Mouse (Mus musculus): ENCODE measurements around the gene Mrtfb. TPM values are rescaled to one million over a fixed set of nuclear protein-coding genes. Genes with fewer than 3 reads are reported as not detected.

Gene Mrtfb
- polyA plus RNA-seq, 1 experiment from 2014 or later, result 19.8 TPM

GRCm38 (mm10) chr16:13360835-13361234 lies 104.6 kb downstream of the Mrtfb start:
- peaks cover 6% of the 10 kb centered on the region; the same call in 1 of the 2 replicates for H3K4me1 ChIP-seq (replicated peaks; ENCODE audit: insufficient read depth, low read length)
- 79% methylated on average over 5 of the region's 5 CpGs for WGBS
- ATAC-seq (replicated peaks; ENCODE audit: low FRiP score, low read depth) (no peak), DNase-seq (ENCODE audit: low spot score) (no peak)
- no peak overlapping the region for H3K9ac ChIP-seq (ENCODE audit: low read depth, low read length)
- no peaks in the 10 kb centered on the region for H3K27me3 ChIP-seq (ENCODE audit: insufficient read depth, low read length)
- H3K4me2 ChIP-seq (ENCODE audit: low read length), result no peak overlapping the region
- no peak for TF ChIP-seq CTCF (IDR thresholded peaks at IDR 0.05; ENCODE audit: low read depth)
- no peak overlapping the region for H3K4me3 ChIP-seq (replicated peaks; ENCODE audit: low read depth, low read length)
- H3K9me3 ChIP-seq (replicated peaks; ENCODE audit: low read length), result no peaks in the 10 kb centered on the region
- no peak overlapping the region for H3K27ac ChIP-seq
- no peaks in the 10 kb centered on the region for H3K36me3 ChIP-seq (ENCODE audit: insufficient read depth, low read length)

DNA sequence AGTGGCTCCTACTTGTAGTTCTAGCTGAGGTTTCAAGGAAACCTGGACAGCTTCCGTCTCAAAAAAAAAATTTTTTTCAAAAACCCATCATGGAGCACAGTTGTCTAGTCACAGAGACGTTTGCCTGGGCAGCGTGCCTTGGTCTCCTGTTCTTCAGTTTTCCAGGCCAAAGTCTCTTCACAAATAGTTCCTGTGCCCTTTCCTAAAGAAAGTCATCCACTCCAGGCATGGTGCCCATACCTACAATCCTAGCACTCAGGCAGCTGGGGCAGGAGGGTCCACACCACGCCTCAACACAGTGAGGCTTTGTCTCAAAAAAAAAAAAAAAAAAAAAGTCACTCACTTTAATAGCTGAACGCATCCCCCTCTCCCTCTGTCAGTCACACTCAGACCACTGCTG lies 106.9 kb downstream of the Mrtfb start:
- H3K9ac ChIP-seq (ENCODE audit: low read depth, low read length), result no peak overlapping the region
- H3K27me3 ChIP-seq (ENCODE audit: insufficient read depth, low read length), result no peaks in the 10 kb centered on the region
- no peak overlapping the region for H3K4me2 ChIP-seq (ENCODE audit: low read length)
- H3K4me3 ChIP-seq (replicated peaks; ENCODE audit: low read depth, low read length), result no peak overlapping the region
- no peak overlapping the region for H3K27ac ChIP-seq
- 72% methylated on average over 5 of the region's 5 CpGs for WGBS
- DNase-seq (ENCODE audit: low spot score), result no peak
- H3K9me3 ChIP-seq (replicated peaks; ENCODE audit: low read length), result no peaks in the 10 kb centered on the region
- no peaks in the 10 kb centered on the region for H3K36me3 ChIP-seq (ENCODE audit: insufficient read depth, low read length)
- H3K4me1 ChIP-seq (replicated peaks; ENCODE audit: insufficient read depth, low read length), result peaks cover 15% of the 10 kb centered on the region; the same call in 1 of the 2 replicates
- no peak for ATAC-seq (replicated peaks; ENCODE audit: low FRiP score, low read depth)
- TF ChIP-seq CTCF (IDR thresholded peaks at IDR 0.05; ENCODE audit: low read depth), result no peak

DNA sequence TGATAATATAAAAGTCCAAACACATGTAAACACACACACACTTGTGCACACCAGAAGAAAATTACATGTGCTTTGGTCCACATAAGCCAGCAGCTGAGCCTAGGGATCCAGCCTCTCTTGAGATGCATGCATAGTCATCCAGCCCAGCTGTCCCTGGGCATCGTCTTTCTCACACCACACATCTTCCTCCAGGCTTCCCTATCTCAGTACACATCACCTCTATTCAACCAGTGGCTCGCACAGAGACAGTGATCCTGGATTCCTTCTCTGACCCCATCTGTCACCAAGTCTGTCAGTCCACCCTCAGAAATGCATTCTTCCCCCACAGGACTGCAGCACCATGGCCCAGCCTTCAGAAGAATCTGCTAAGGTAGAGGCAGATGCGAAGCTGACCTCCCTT lies 107.9 kb downstream of the Mrtfb start:
- Histone ChIP-seq H3K9ac (ENCODE audit: low read depth, low read length) (no peak overlapping the region), H3K4me1 (replicated peaks; ENCODE audit: insufficient read depth, low read length) (0 out of 2 replicates have a peak, but pooled peaks cover 9% of the 10 kb centered on the region), H3K27me3 (ENCODE audit: insufficient read depth, low read length) (no peaks in the 10 kb centered on the region), H3K9me3 (replicated peaks; ENCODE audit: low read length) (no peaks in the 10 kb centered on the region), H3K27ac (no peak overlapping the region), H3K4me2 (ENCODE audit: low read length) (no peak overlapping the region), H3K36me3 (ENCODE audit: insufficient read depth, low read length) (no peaks in the 10 kb centered on the region), H3K4me3 (replicated peaks; ENCODE audit: low read depth, low read length) (no peak overlapping the region)
- DNase-seq (ENCODE audit: low spot score) (no peak), ATAC-seq (replicated peaks; ENCODE audit: low FRiP score, low read depth) (no peak)
- 57% methylated on average over 3 of the region's 3 CpGs for WGBS
- TF ChIP-seq CTCF (IDR thresholded peaks at IDR 0.05; ENCODE audit: low read depth), result no peak

- WGBS, result 36% methylated on average over 1 of the region's 1 CpGs
- TF ChIP-seq CTCF (IDR thresholded peaks at IDR 0.05; ENCODE audit: low read depth), result no peak
- H3K36me3 ChIP-seq (ENCODE audit: insufficient read depth, low read length), result no peaks in the 10 kb centered on the region
- H3K9ac ChIP-seq (ENCODE audit: low read depth, low read length), result no peak overlapping the region
- no peaks in the 10 kb centered on the region for H3K9me3 ChIP-seq (replicated peaks; ENCODE audit: low read length)
- H3K27ac ChIP-seq, result peak overlapping the region; percentile 13; the same call in 1 of the 2 replicates
- H3K27me3 ChIP-seq (ENCODE audit: insufficient read depth, low read length), result no peaks in the 10 kb centered on the region
- H3K4me3 ChIP-seq (replicated peaks; ENCODE audit: low read depth, low read length), result no peak overlapping the region
- 0 out of 2 replicates have a peak, but pooled peaks cover 9% of the 10 kb centered on the region for H3K4me1 ChIP-seq (replicated peaks; ENCODE audit: insufficient read depth, low read length)
- no peak overlapping the region for H3K4me2 ChIP-seq (ENCODE audit: low read length)
- ATAC-seq (replicated peaks; ENCODE audit: low FRiP score, low read depth) (no peak), DNase-seq (ENCODE audit: low spot score) (no peak)
Measured at GRCm38 (mm10) chr16:13366256-13366655, 110.0 kb downstream of the Mrtfb start.

DNA sequence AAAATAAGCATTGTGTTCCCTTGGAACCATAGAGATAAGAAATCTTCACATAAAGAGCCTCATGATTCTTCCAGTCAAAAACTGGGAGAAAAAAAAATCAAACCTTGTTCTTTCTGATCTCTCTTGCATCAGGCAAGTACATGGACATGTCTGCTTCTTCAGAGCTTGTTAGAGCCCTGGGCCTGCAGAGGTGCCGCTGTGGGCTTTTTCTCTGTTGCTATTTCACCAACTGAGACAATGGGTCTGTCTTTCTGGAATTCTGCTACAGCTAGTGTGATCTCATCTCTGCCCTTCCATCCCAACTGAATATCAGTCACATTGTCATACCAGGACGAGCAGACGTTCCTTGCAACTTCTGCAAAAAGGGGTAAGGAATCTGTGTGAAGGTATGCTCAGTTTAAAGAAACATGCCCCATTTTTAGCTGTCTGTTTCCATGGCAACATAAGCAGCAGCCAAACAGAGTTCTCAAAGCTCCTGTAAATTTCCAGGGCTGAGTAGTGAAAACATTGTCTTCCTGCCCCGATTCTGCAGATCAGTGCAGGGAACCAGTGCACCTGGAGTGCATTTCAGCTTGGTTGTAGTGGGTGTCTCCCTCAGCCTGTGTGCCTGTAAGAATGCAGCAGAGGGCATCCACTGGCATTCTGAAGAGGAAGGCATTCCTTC lies 110.7 kb downstream of the Mrtfb start:
- H3K4me1 ChIP-seq (replicated peaks; ENCODE audit: insufficient read depth, low read length), result 0 out of 2 replicates have a peak, but pooled peaks cover 9% of the 10 kb centered on the region
- WGBS, result 28% methylated on average over 4 of the region's 4 CpGs
- ATAC-seq (replicated peaks; ENCODE audit: low FRiP score, low read depth), result no peak
- DNase-seq (ENCODE audit: low spot score), result peak; percentile 58
- H3K36me3 ChIP-seq (ENCODE audit: insufficient read depth, low read length), result no peaks in the 10 kb centered on the region
- TF ChIP-seq CTCF (IDR thresholded peaks at IDR 0.05; ENCODE audit: low read depth), result no peak
- peak overlapping the region; percentile 6; the same call in 1 of the 2 replicates for H3K27ac ChIP-seq
- H3K4me3 ChIP-seq (replicated peaks; ENCODE audit: low read depth, low read length), result no peak overlapping the region
- no peaks in the 10 kb centered on the region for H3K27me3 ChIP-seq (ENCODE audit: insufficient read depth, low read length)
- H3K9ac ChIP-seq (ENCODE audit: low read depth, low read length), result no peak overlapping the region
- no peak overlapping the region for H3K4me2 ChIP-seq (ENCODE audit: low read length)
- H3K9me3 ChIP-seq (replicated peaks; ENCODE audit: low read length), result no peaks in the 10 kb centered on the region

DNA sequence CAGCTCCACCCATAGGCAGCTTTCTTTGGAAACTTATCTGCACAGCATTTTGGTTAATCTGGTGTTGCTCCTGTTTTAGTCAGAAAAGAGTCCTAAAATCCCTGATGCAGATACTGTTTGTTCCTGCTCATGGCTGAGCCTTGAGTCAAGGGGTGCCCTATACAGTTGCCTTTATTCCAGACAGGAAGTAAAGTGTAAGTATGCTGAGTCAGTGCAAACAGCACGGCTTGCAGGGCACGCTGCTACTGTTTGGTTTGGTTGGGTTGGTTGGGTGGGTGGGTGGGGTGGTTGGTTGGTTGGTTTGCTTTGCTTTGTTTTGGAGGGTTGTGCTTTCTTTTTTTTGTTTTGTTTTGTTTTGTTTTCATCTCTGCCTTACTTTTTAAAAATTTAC lies 111.2 kb downstream of the Mrtfb start:
- Histone ChIP-seq H3K27ac (no peak overlapping the region), H3K4me2 (ENCODE audit: low read length) (no peak overlapping the region), H3K4me3 (replicated peaks; ENCODE audit: low read depth, low read length) (no peak overlapping the region), H3K9me3 (replicated peaks; ENCODE audit: low read length) (no peaks in the 10 kb centered on the region), H3K9ac (ENCODE audit: low read depth, low read length) (no peak overlapping the region), H3K36me3 (ENCODE audit: insufficient read depth, low read length) (no peaks in the 10 kb centered on the region), H3K27me3 (ENCODE audit: insufficient read depth, low read length) (no peaks in the 10 kb centered on the region), H3K4me1 (replicated peaks; ENCODE audit: insufficient read depth, low read length) (0 out of 2 replicates have a peak, but pooled peaks cover 9% of the 10 kb centered on the region)
- no peak for DNase-seq (ENCODE audit: low spot score)
- WGBS, result 51% methylated on average over 2 of the region's 2 CpGs
- no peak for TF ChIP-seq CTCF (IDR thresholded peaks at IDR 0.05; ENCODE audit: low read depth)
- ATAC-seq (replicated peaks; ENCODE audit: low FRiP score, low read depth), result no peak

Data from kidney, postnatal 0 days (tissue).